Mouse (Mus musculus): ENCODE data around the gene Xpnpep1.

- TF ChIP-seq CTCF (IDR thresholded peaks at IDR 0.05; ENCODE audit: insufficient read depth, low read length) (no peak), POLR2A (IDR thresholded peaks at IDR 0.05; ENCODE audit: borderline replicate concordance, extremely low read depth, low read depth, low read length) (no peak)
Observed at GRCm38 (mm10) chr19:52891807-52892442, 148.1 kb downstream of the Xpnpep1 start.
